Mouse (Mus musculus): Measurements from ENCODE around the gene Tmco4. TPM values are rescaled to one million over a fixed set of nuclear protein-coding genes. Genes with fewer than 3 reads are reported as not detected.

Gene Tmco4
- total RNA-seq, 2 experiments from 2014 or later: 3.7 to 5.5 TPM

DNA sequence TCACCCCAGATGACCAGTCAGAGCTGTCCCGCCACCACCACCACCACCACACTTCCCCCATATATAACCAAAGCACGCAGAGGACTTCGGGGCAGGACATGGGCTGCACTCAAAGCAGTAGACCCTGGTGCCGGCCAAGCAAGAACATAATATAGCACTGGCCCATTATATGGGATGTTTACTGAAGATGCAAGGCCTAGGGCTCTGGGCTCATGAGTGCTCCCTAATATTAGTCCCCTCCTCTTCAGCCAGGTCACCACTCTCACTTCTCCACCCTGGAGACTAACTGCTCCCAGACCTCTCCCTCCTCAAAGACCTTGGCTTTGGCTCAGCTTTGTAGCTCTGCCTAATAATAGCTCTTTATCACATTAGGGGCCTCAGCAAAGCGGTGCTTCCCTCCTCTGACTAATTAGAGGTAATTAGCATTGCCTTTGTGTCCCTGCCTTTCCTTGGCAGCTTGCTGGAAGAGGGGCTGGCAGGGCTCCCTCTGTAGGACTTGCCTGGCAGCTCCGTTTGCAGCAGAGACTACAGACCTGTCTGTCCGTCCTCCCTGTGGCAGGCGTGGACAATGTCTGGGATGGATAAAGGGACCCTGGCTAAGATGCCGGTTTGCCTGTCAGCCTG, 81.7 kb downstream of the Tmco4 start:
- DNase-seq (ENCODE audit: low spot score in 2 of 2): no peak

GRCm38 (mm10) chr4:139055336-139055735, 82.6 kb downstream of the Tmco4 start:
- DNase-seq (ENCODE audit: low spot score in 2 of 2): no peak

DNA sequence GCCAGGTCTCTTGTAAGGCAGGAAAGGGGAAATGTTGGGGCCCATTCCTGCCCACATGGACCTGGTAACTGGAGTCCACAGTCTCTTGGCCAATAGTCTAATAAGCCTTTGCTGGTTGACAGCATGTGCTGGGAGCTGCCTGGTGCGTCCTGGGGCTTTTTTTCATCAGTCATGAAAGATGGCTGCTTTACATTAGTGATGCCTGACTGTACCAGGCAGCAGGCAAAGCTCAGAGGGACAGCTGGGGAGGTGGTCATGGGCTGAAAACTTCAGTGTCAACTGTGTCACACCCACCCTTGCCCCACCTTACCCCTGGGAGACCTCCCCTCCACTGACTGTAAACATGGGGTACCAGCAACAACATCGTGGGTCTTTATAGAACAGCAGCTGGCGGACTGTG, 83.1 kb downstream of the Tmco4 start:
- DNase-seq (ENCODE audit: low spot score in 2 of 2): no peak

DNA sequence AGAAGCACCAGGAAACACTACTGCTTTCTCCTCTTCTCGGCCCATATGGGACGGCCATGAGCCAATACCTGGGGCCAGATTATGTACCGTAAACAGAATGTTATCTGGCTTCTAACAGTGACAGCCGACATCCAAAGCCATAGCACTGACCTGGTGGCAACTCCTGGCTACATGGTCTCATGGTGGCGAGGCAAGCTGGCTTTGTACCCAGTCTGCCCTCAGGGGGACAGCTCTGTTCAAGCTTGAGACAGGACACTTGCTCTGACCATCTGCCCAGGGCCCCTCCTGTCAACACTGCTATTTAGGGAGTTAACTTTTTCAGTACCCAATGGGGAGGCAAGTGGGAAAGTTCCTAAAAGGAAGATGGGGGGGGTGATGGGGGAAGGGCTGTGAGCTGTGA, 84.6 kb downstream of the Tmco4 start:
- no peak for DNase-seq (ENCODE audit: low spot score in 2 of 2)

- DNase-seq (ENCODE audit: low spot score in 2 of 2): no peak
These were observed 85.3 kb downstream of the Tmco4 start for GRCm38 (mm10) chr4:139058029-139058428.

DNA sequence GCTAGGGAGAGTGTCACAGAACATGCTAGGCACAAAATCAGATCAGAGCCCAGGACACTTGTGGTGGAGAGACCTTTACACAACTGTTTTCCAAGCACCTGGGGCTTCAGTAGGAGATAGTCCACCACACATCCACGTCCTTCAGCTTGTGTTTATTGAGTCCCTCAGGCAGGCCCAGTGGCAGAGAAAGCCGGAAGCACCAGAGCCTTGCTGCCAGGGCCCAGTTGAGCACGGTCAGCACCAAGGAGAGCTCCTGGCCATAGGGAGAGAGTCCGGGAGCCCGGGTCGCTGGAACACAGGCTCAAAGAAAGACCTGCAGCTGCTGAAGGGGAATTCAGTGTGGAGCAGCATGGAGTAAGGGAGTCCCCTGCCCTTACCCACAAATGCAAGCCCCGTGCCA, 86.9 kb downstream of the Tmco4 start:
- DNase-seq (ENCODE audit: low spot score in 2 of 2): peak in 1 of 2 experiments; percentile 63

DNA sequence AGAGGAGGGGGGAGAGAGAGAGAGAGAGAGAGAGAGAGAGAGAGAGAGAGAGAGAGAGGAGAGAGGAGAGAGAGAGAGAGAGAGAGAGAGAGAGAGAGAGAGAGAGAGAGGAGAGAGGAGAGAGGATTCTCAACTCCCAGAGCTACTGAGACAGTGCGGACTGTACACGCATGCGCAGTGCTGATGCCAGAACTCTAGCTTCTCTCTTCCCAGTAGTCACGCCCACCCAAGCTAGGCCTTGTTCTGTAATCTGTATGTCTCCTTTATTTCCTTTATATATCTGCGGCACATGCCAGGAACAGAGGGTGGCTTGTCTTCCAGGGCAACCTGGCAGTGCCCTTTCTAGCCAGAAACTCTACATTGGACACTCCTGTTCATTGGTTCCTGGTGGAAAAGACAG, 92.1 kb downstream of the Tmco4 start:
- no peak for DNase-seq (ENCODE audit: low spot score in 2 of 2)

DNA sequence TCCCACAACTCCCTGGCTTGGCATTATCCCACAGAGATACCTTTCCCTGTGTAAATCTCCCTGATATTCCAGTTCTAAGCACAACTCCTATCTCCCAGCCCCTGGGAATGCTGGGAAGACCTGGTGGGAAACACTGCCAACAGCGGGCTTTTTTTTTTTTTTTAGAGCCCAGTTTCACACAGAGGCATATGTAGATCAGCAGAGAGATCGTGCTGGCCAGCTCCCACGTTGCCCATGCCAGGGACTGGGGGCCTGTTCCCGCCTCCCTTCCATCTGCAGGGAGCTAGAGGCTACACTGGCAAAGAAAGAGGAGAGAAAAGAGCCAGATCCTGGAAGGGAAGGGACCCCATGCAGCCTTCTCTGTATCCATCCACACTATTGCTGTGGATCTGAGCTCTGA, 95.6 kb downstream of the Tmco4 start:
- no peak for DNase-seq (ENCODE audit: low spot score in 2 of 2)

GRCm38 (mm10) chr4:139074060-139074459, 101.4 kb downstream of the Tmco4 start:
- no peak for DNase-seq (ENCODE audit: low spot score in 2 of 2)

DNA sequence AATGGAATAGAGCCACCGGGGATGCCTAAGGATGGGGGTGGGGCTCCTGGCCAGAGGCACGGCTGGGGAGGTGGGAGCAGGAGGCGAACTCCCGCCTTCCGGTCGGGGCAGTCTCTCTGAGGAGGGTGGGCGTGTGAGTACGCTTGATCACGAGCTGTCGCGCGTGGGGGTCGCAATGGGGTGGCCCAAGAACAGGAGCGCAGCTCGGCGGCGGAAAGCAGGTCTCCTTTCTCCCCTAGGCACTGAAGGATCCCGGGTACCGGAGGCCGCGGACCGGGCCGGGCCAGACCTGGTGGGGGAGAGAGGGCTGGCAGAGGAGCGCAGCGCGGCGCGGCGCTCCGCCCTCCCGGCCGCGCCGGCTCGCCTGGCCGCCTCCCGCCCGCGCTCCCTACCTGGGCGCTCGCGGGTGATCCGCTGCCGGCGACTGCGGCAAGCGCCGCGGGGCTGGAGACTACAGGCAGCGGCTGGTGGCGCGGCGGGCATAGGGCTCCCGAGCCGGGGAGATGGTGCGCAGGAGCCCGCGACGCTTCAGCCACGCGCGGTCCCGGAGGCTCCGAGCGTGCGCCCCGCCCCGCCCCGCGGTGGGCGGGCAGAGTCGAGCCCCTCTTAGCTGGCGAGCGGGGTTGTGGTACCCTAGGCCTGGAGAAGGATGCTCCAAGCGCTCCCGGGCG, 102.5 kb downstream of the Tmco4 start, which contains the start of gene Htr6:
Gene Htr6 (minus strand): TSS at position 530 of the 671 bp plus-strand sequence.
- no peak for DNase-seq (ENCODE audit: low spot score in 2 of 2)

- no peak for DNase-seq (ENCODE audit: low spot score in 2 of 2)
These were observed 103.2 kb downstream of the Tmco4 start for GRCm38 (mm10) chr4:139075915-139076314.

DNA sequence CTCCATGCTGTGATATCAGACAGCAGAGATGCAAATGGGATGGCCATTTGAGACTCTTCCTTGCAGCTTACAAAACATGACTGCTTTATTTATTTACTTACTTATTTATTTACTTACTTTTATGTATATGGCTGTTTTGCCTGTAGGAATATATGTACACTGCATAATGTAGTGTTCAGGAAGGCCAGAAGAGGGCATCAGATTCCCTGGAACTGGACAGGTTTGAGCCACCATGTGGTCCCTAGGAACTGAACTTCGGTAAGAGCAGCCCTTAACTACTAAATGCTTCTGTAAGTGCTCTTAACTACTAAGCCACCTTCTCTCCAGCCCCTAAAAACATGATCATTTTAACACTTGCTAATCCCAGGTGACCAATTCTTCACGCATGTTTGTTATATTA, 105.6 kb downstream of the Tmco4 start:
- no peak for DNase-seq (ENCODE audit: low spot score in 2 of 2)

- DNase-seq (ENCODE audit: low spot score in 2 of 2): no peak
These were observed 106.0 kb downstream of the Tmco4 start for GRCm38 (mm10) chr4:139078726-139079125.

DNA sequence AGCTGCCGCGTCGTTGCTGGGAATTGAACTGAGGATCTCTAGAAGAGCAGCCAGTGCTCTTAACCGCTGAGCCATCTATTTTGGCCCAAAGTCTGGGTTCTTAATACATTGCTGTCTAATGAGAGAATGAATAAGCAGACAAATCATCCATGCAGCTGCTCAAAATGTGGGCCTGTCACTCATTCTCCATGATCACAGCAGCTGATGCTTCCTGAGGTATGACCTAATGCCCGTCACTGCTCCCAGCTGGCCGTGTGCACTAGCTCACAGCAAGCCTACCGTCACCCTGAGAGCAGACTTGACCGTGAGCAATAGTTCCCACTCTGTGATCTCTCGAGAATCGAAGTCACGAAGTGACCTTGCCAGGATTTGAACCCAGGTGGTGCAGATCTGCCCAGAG, 106.8 kb downstream of the Tmco4 start:
- DNase-seq (ENCODE audit: low spot score in 2 of 2): no peak

DNA sequence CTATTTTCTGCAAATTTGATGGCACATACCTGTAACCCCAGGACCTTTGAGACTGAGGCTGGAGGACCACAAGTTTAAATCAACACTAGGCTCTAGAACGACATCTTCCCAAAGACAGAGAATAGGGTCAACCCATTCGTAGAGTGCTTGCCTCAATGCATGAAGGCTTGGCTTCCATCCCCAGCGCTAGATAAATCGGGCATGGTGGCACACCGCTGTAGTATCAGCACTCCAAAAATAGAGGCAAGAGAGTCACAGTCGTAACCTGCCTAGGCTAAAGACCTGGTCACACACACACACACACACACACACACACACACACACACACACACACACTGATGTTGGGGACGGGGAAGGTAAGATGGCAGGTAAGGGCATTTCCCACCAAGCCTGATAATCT, 107.6 kb downstream of the Tmco4 start:
- no peak for DNase-seq (ENCODE audit: low spot score in 2 of 2)

- no peak for DNase-seq (ENCODE audit: low spot score in 2 of 2)
These were observed 108.7 kb downstream of the Tmco4 start for GRCm38 (mm10) chr4:139081270-139081931.

DNA sequence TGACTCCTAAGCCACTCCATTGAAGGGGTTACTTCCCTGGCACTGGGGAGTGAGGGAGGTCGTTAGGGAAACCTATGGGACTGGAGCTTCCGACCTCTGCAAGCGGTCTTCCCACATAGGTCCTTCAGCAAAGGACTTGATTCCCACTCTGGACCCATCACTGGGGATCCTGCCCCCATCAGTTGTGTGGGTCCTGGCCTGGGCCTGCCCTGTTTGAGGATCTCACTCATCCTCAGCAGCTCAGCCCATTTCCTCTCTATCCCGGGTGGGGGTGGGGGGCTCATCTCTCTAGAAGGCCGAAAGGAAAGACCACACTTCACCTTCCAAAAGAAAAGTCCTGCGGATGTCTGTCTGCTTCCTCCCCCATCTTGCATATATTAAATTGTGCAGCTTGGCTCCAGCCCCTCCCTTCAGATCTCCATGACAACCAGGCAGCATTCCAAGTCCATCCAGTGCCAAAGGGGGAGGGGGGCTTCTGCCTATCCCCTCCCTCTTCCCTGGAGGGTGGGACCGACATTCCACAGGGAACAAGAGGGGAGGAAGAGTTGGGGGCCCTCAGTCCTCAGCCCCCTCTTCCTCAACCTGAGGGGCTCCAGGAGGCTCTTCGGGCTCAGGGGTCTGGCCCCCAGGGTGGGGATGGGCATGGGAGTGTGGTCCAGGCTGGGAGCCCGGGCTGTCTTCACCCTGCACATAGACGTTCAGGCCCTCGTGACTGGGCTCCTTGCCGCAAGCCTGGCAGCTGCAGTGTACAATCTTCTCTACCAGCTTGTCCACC, 110.3 kb downstream of the Tmco4 start:
- DNase-seq (ENCODE audit: low spot score in 2 of 2): no peak

DNA sequence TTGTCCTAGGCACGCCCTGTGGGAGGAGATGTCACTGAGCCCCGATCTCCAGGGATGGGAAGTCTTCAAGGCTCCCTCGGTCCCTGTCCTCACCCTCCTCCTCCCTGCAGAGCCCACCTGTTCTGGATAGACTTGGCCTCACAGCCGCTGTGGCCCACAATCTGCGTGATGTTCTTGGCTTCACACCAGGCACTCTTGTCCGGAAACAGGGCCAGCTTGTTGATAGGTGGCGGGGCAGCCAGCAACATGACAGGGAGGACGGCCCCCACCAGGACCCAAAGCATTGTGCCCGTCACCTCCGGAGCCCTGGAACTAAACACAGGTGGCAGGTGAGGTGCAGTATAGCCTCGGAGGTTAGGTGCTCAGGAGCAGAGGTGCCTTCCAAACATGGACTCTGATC, 112.6 kb downstream of the Tmco4 start:
- DNase-seq (ENCODE audit: low spot score in 2 of 2): no peak

DNA sequence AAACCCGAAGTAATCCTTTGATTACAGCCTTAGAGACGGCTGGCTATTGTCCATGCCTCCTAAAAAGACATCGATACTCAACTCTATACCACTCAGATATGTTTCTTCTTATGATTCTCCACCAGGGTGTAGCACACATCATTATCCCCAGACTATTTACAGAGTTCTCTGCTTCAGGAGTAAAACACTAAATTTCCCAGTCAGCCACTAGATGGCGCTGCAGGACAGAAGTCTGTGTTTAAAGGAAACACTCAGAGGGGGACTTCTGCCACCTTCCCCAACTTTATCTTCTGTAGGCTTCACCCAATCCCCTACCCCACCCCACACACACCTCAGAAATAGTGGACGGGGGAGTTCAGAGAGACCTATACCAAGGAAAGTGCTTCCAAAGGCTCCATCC, 113.3 kb downstream of the Tmco4 start:
- peak; percentile 81 to 86 for DNase-seq (ENCODE audit: low spot score in 2 of 2)

DNA sequence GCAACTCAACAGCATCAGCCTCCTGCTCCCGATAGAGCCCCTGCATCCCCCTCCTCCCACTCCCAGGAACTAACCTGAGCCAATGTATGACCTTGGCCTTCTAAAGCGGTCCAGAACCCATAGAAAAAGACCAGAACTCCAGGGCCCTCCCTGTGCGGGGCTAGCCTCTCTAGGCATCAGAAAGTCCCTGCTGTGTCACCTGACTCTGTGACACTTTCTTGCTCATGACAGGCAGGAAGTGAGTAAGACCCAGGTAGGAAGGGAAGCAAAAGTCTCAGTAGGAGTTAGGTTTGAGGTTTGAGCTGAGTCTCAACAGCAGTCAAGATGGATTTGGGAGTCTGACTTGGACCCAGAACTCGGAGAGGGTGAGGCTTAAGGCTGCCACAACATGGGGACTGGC, 114.3 kb downstream of the Tmco4 start:
- DNase-seq (ENCODE audit: low spot score in 2 of 2): no peak

- peak in 1 of 2 experiments; percentile 19 for DNase-seq (ENCODE audit: low spot score in 2 of 2)
These were observed 116.4 kb downstream of the Tmco4 start for GRCm38 (mm10) chr4:139088982-139089671.

Measured in gastrocnemius, postnatal 4 days (tissue).